In genomic region chr7:100234264-100234885, GRCm38 (mm10) we compare ENCODE assay signal across 9 mouse cellular contexts. TPM values are rescaled to one million over a fixed set of nuclear protein-coding genes. Genes with fewer than 3 reads are reported as not detected.
DNase-seq lines count a peak whose midpoint lies in the region; ATAC-seq and TF ChIP-seq lines count a peak whose summit lies in the region.
"Had no signal": no experiment of that assay in that cellular context is flagged by ENCODE, and none has a peak within 500 bp of the region (broad histone marks: within the 10 kb centered on the region; RNA-seq: fewer than 3 reads in every experiment).

No protein-coding gene starts in this region.

- H3K4me2 ChIP-seq in neural tube, embryonic 15.5 days = no peak overlapping the region
- H3K4me2 ChIP-seq: limb, embryonic 13.5 days had no signal

- peaks cover under 1% of the 10 kb centered on the region; the same call in 1 of the 2 replicates for H3K4me1 ChIP-seq in E14TG2a.4 (replicated peaks; ENCODE audit: low read depth, low read length)
- no peaks in the 10 kb centered on the region for H3K4me1 ChIP-seq in liver, adult 2 months (ENCODE audit: control insufficient read depth, insufficient read depth, low read length)
- H3K4me1 ChIP-seq in neural tube, embryonic 15.5 days = peaks cover 11% of the 10 kb centered on the region; the same call in 1 of the 2 replicates

- peak; percentile 54 for DNase-seq in layer of hippocampus, adult 11-12 months (ENCODE audit: low spot score)
- no peak for DNase-seq in layer of hippocampus, adult 8-10 months (ENCODE audit: low spot score in 2 of 2)
- peak; percentile 54 for DNase-seq in adrenal gland, postnatal 14 days
- DNase-seq in gastrocnemius, postnatal 10 days = peak; percentile 23
- DNase-seq in liver, adult 2 months (ENCODE audit: extremely low read depth, low read depth, low spot score) = peak; percentile 45
- peak; percentile 20 to 68 for DNase-seq in spleen, postnatal 10 days (ENCODE audit: low spot score in 2 of 2)

- peak; percentile 35 for TF ChIP-seq CTCF in E14TG2a.4 (conservative IDR thresholded peaks at IDR 0.05; ENCODE audit: low read length)
- peak; percentile 47; the same call in 1 of the 2 replicates for TF ChIP-seq CTCF in liver, adult 2 months (IDR thresholded peaks at IDR 0.05; ENCODE audit: low read depth, low read length)

- no peaks in the 10 kb centered on the region for H3K79me2 ChIP-seq in liver, adult 2 months (ENCODE audit: control insufficient read depth, insufficient read depth, low read length)

- WGBS in liver, adult 2 months = 57% methylated on average over 7 of the region's 7 CpGs
- 57% methylated on average over 7 of the region's 7 CpGs for WGBS in neural tube, embryonic 15.5 days

- no peak for TF ChIP-seq POLR2A in liver, adult 2 months (IDR thresholded peaks at IDR 0.05; ENCODE audit: extremely low read depth, insufficient read depth, low read length)

- H3K9ac ChIP-seq in liver, adult 2 months (ENCODE audit: low read depth, low read length) = no peak overlapping the region
- no peak overlapping the region for H3K9ac ChIP-seq in neural tube, embryonic 15.5 days (replicated peaks)
- H3K9ac ChIP-seq: limb, embryonic 13.5 days had no signal

- no peaks in the 10 kb centered on the region for H3K9me3 ChIP-seq in E14TG2a.4 (ENCODE audit: low read length)
- no peaks in the 10 kb centered on the region for H3K9me3 ChIP-seq in neural tube, embryonic 15.5 days (replicated peaks)
- H3K9me3 ChIP-seq: limb, embryonic 13.5 days had no signal

- no peak overlapping the region for H3K4me3 ChIP-seq in E14TG2a.4 (replicated peaks; ENCODE audit: low read length)
- no peak overlapping the region for H3K4me3 ChIP-seq in liver, adult 2 months (ENCODE audit: insufficient read depth, low read depth, low read length)
- H3K4me3 ChIP-seq in neural tube, embryonic 15.5 days (replicated peaks) = no peak overlapping the region
- H3K4me3 ChIP-seq: limb, embryonic 13.5 days had no signal

- H3K27ac ChIP-seq in liver, adult 2 months (replicated peaks; ENCODE audit: insufficient read depth, low read depth, low read length) = no peak overlapping the region
- no peak overlapping the region for H3K27ac ChIP-seq in neural tube, embryonic 15.5 days (replicated peaks)
- H3K27ac ChIP-seq: limb, embryonic 13.5 days had no signal

- H3K27me3 ChIP-seq in E14TG2a.4 (ENCODE audit: insufficient read depth, low read length) = no peaks in the 10 kb centered on the region
- H3K27me3 ChIP-seq in liver, adult 2 months (ENCODE audit: control insufficient read depth, insufficient read depth, low read length) = no peaks in the 10 kb centered on the region
- no peaks in the 10 kb centered on the region for H3K27me3 ChIP-seq in neural tube, embryonic 15.5 days (replicated peaks)
- H3K27me3 ChIP-seq: limb, embryonic 13.5 days had no signal

- no peak for ATAC-seq in neural tube, embryonic 15.5 days (ENCODE audit: low FRiP score)

- H3K36me3 ChIP-seq in E14TG2a.4 (ENCODE audit: insufficient read depth, low read length) = no peaks in the 10 kb centered on the region
- no peaks in the 10 kb centered on the region for H3K36me3 ChIP-seq in liver, adult 2 months (ENCODE audit: control insufficient read depth, insufficient read depth, low read length)
- no peaks in the 10 kb centered on the region for H3K36me3 ChIP-seq in neural tube, embryonic 15.5 days

RNA-seq across cellular contexts. Expression of gene Pgm2l1, which starts 7.2 kb away (rescaled TPM):
- 100 to 1,000 TPM; 224 to 279 (median 240) TPM for total RNA-seq in layer of hippocampus, adult 8-10 months (2022)
- 6.7 and 11.4 TPM in 2 replicates for total RNA-seq in adrenal gland, postnatal 14 days (2021)
- total RNA-seq in gastrocnemius, postnatal 10 days (2021) = 10 to 100 TPM; 11.4 to 11.5 TPM
- 3.5 and 3.6 TPM in 2 replicates for total RNA-seq in liver, adult 2 months (2014; rRNA removed)
- polyA plus RNA-seq in liver, adult 2 months (2012; rRNA removed) = 0.59 and 0.65 TPM in 2 replicates
- 24.2 and 26.1 TPM in 2 replicates for polyA plus RNA-seq in neural tube, embryonic 15.5 days (2015; fragmentation: Nextera tagmentation; extraction: Ambion mirVana)

RNA-seq across cellular contexts. Expression of gene P4ha3, which starts 50.9 kb away (rescaled TPM):
- 10 to 100 TPM in 2 of 4 experiments, 1 to 10 TPM in 2; 4.7 to 16.0 (median 9.0) TPM for total RNA-seq in layer of hippocampus, adult 8-10 months (2022)
- 1.4 and 1.8 TPM in 2 replicates for total RNA-seq in adrenal gland, postnatal 14 days (2021)
- 1 to 10 TPM; 3.5 to 5.7 TPM for total RNA-seq in gastrocnemius, postnatal 10 days (2021)
- total RNA-seq in liver, adult 2 months (2014; rRNA removed) = not detected in 2 replicates
- polyA plus RNA-seq in liver, adult 2 months (2012; rRNA removed) = 0.10 TPM in 2 replicates
- polyA plus RNA-seq in neural tube, embryonic 15.5 days (2015; fragmentation: Nextera tagmentation; extraction: Ambion mirVana) = 9.4 and 14.7 TPM in 2 replicates

RNA-seq across cellular contexts. Expression of gene Kcne3, which starts 58.1 kb away (rescaled TPM):
- 1 to 10 TPM in 1 of 4 experiments, under 1 TPM in 1, not detected in 2; 0.45 to 1.3 TPM for total RNA-seq in layer of hippocampus, adult 8-10 months (2022)
- total RNA-seq in adrenal gland, postnatal 14 days (2021) = 2.0 and 2.6 TPM in 2 replicates
- under 1 TPM; 0.70 to 0.84 TPM for total RNA-seq in gastrocnemius, postnatal 10 days (2021)
- total RNA-seq in liver, adult 2 months (2014; rRNA removed) = 1.8 and 4.5 TPM in 2 replicates
- 0.78 and 1.6 TPM in 2 replicates for polyA plus RNA-seq in liver, adult 2 months (2012; rRNA removed)
- 0.99 and 6.4 TPM in 2 replicates for polyA plus RNA-seq in neural tube, embryonic 15.5 days (2015; fragmentation: Nextera tagmentation; extraction: Ambion mirVana)

Comparison
In these comparisons a context has a peak if more than half of its experiments do, and no peak if none do; other contexts are left out.
1. DNase-seq: peak in layer of hippocampus, adult 11-12 months (single experiment), adrenal gland, postnatal 14 days (single experiment), gastrocnemius, postnatal 10 days (single experiment), liver, adult 2 months (single experiment) and spleen, postnatal 10 days (2 of 2); none in layer of hippocampus, adult 8-10 months (0 of 2).
2. RNA of gene Pgm2l1, which starts 7.2 kb away (total RNA-seq): 224 to 279 TPM in layer of hippocampus, adult 8-10 months; 11.4 to 11.5 TPM in gastrocnemius, postnatal 10 days, 6.7 to 11.4 TPM in adrenal gland, postnatal 14 days and 3.5 to 3.6 TPM in liver, adult 2 months; every median in the first group is over 10 times any median in the second.